8 mouse cellular contexts compared by ENCODE assay signal in the genomic region with DNA sequence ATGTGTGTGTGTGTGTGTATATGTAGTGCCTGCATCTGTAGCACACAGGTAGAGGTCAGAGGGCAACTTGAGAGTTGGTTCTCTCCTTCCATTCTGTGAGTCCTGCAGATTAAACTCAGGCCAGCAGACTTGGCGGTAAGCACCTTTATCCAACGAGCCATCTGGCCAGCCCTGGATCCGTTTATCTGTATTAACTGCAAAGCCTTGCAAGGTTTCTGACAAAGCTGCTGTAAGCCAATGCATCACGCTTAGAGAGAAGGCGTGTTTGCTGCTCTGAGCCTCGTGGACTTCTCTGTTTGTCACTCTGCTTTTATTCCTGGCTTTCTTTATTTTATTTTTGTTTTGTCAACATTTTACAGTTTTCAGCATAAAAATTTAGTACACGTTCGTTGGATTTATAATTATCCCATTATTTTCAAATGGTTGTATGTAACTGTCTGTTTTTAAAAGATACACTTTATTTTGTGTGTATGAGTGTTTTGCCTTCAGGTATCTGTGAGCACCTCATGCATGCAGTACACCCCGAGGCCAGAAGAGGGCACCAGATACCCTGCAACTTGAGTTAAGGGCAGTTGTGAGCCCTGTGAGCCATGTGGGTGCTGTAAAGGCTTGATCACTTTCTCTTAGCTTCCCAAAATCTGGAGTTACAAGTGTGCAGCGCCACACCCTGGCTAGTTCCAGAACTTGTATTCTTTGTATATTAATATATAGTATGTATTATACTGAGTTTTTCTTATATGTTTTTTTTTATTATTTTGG. TPM values are rescaled to one million over a fixed set of nuclear protein-coding genes. Genes with fewer than 3 reads are reported as not detected.
DNase-seq lines count a peak whose midpoint lies in the region; ATAC-seq and TF ChIP-seq lines count a peak whose summit lies in the region.

No protein-coding gene starts in this region.

- 0 out of 2 replicates have a peak, but pooled peaks cover 5% of the 10 kb centered on the region for H3K36me3 ChIP-seq in embryonic facial prominence, embryonic 12.5 days
- no peaks in the 10 kb centered on the region; the same call in 1 of the 2 replicates for H3K36me3 ChIP-seq in liver, embryonic 14.5 days (replicated peaks; ENCODE audit: control insufficient read depth, insufficient read depth, low read depth)
- peaks cover 4% of the 10 kb centered on the region; the same call in 1 of the 2 replicates for H3K36me3 ChIP-seq in neural tube, embryonic 11.5 days (ENCODE audit: control insufficient read depth, insufficient read depth, low read length)
- H3K36me3 ChIP-seq in stomach, postnatal 0 days (ENCODE audit: control insufficient read depth, insufficient read depth, low read length): peaks cover 6% of the 10 kb centered on the region; the same call in 1 of the 2 replicates

- H3K27ac ChIP-seq in embryonic facial prominence, embryonic 12.5 days: no peak overlapping the region
- H3K27ac ChIP-seq in liver, embryonic 14.5 days: no peak overlapping the region
- no peak overlapping the region for H3K27ac ChIP-seq in neural tube, embryonic 11.5 days (ENCODE audit: low read depth, low read length)
- H3K27ac ChIP-seq in stomach, postnatal 0 days (replicated peaks): no peak overlapping the region

- no peaks in the 10 kb centered on the region for H3K9me3 ChIP-seq in embryonic facial prominence, embryonic 12.5 days
- no peaks in the 10 kb centered on the region for H3K9me3 ChIP-seq in liver, embryonic 14.5 days (ENCODE audit: control insufficient read depth, low read length)
- no peaks in the 10 kb centered on the region for H3K9me3 ChIP-seq in neural tube, embryonic 11.5 days (ENCODE audit: control insufficient read depth, low read length)
- no peaks in the 10 kb centered on the region for H3K9me3 ChIP-seq in stomach, postnatal 0 days (ENCODE audit: control insufficient read depth, low read length)

- ATAC-seq in embryonic facial prominence, embryonic 12.5 days (ENCODE audit: insufficient number of reproducible peaks, insufficient read depth, low FRiP score, low TSS enrichment): peak; percentile 59; the same call in 1 of the 2 replicates
- peak; percentile 81 for ATAC-seq in liver, embryonic 14.5 days (ENCODE audit: insufficient read depth)
- ATAC-seq in neural tube, embryonic 11.5 days (ENCODE audit: insufficient read depth, low FRiP score, low TSS enrichment): 0 out of 2 replicates have a peak, but pooled peaks have one; percentile 38
- ATAC-seq in stomach, postnatal 0 days (ENCODE audit: low FRiP score, low TSS enrichment): peak; percentile 77

- DNase-seq in CD4-positive, CD25-positive, alpha-beta regulatory T cell, adult 2 months (ENCODE audit: low read depth, low spot score): peak; percentile 94
- DNase-seq in adrenal gland, postnatal 36 days: peak; percentile 92 to 93
- DNase-seq in heart, adult 8-10 months (ENCODE audit: low spot score): peak; percentile 88
- peak; percentile 92 to 96 for DNase-seq in kidney, postnatal 25 days
- peak; percentile 49 to 72 (median 57) for DNase-seq in liver, embryonic 14.5 days (ENCODE audit: low read depth in 3 of 3, low spot score in 3 of 3)
- DNase-seq in neural tube, embryonic 11.5 days (ENCODE audit: low spot score): peak; percentile 84
- peak; percentile 91 for DNase-seq in stomach, postnatal 0 days (ENCODE audit: low spot score)

- no peak overlapping the region for H3K9ac ChIP-seq in embryonic facial prominence, embryonic 12.5 days
- H3K9ac ChIP-seq in liver, embryonic 14.5 days (replicated peaks): no peak overlapping the region
- no peak overlapping the region for H3K9ac ChIP-seq in neural tube, embryonic 11.5 days (ENCODE audit: low read length)
- H3K9ac ChIP-seq in stomach, postnatal 0 days (ENCODE audit: low read length): no peak overlapping the region

- peak; percentile 95 for TF ChIP-seq CTCF in liver, embryonic 14.5 days (IDR thresholded peaks at IDR 0.05; ENCODE audit: low read depth)
- peak; percentile 95 for TF ChIP-seq CTCF in stomach, postnatal 0 days (IDR thresholded peaks at IDR 0.05; ENCODE audit: low read depth)

- no peak overlapping the region for H3K4me2 ChIP-seq in embryonic facial prominence, embryonic 12.5 days (replicated peaks)
- H3K4me2 ChIP-seq in liver, embryonic 14.5 days (ENCODE audit: low read depth): no peak overlapping the region
- no peak overlapping the region for H3K4me2 ChIP-seq in neural tube, embryonic 11.5 days (ENCODE audit: low read depth)
- H3K4me2 ChIP-seq in stomach, postnatal 0 days (replicated peaks; ENCODE audit: low read depth): no peak overlapping the region

- H3K4me1 ChIP-seq in embryonic facial prominence, embryonic 12.5 days: no peaks in the 10 kb centered on the region
- H3K4me1 ChIP-seq in liver, embryonic 14.5 days (replicated peaks; ENCODE audit: control insufficient read depth in 2 of 2, insufficient read depth in 2 of 2, low read length in 1 of 2): no peaks in the 10 kb centered on the region
- no peaks in the 10 kb centered on the region for H3K4me1 ChIP-seq in neural tube, embryonic 11.5 days (ENCODE audit: control insufficient read depth, insufficient read depth, low read length)
- H3K4me1 ChIP-seq in stomach, postnatal 0 days (replicated peaks; ENCODE audit: control insufficient read depth, insufficient read depth): no peaks in the 10 kb centered on the region

- 60% methylated on average over 10 of the region's 10 CpGs for WGBS in embryonic facial prominence, embryonic 12.5 days
- WGBS in liver, embryonic 14.5 days (ENCODE audit: insufficient replicate concordance): 28% methylated on average over 10 of the region's 10 CpGs
- 62% methylated on average over 10 of the region's 10 CpGs for WGBS in neural tube, embryonic 11.5 days
- WGBS in stomach, postnatal 0 days: 64% methylated on average over 10 of the region's 10 CpGs

- peak; percentile 54 for TF ChIP-seq EP300 in liver, embryonic 14.5 days (IDR thresholded peaks at IDR 0.05; ENCODE audit: low read depth)
- TF ChIP-seq EP300 in stomach, postnatal 0 days (optimal IDR thresholded peaks at IDR 0.05): no peak

- H3K4me3 ChIP-seq in embryonic facial prominence, embryonic 12.5 days: no peak overlapping the region
- H3K4me3 ChIP-seq in liver, embryonic 14.5 days (ENCODE audit: insufficient read depth in 1 of 2, low read depth in 2 of 2, low read length in 2 of 2): no peak overlapping the region
- no peak overlapping the region for H3K4me3 ChIP-seq in neural tube, embryonic 11.5 days (ENCODE audit: low read depth, low read length)
- no peak overlapping the region for H3K4me3 ChIP-seq in stomach, postnatal 0 days (ENCODE audit: low read depth, low read length)

- no peaks in the 10 kb centered on the region for H3K27me3 ChIP-seq in embryonic facial prominence, embryonic 12.5 days
- H3K27me3 ChIP-seq in liver, embryonic 14.5 days (ENCODE audit: control insufficient read depth, insufficient read depth, low read length): no peaks in the 10 kb centered on the region
- no peaks in the 10 kb centered on the region for H3K27me3 ChIP-seq in neural tube, embryonic 11.5 days (ENCODE audit: control insufficient read depth, insufficient read depth, low read length)
- no peaks in the 10 kb centered on the region for H3K27me3 ChIP-seq in stomach, postnatal 0 days (ENCODE audit: control insufficient read depth, insufficient read depth, low read length)

RNA-seq across cellular contexts. Expression of gene Plekhb2, which starts 17.2 kb away (rescaled TPM):
- total RNA-seq in adrenal gland, postnatal 36 days (2021): 100 to 1,000 TPM; 185 to 193 TPM
- 17.4 and 20.7 TPM in 2 replicates for polyA plus RNA-seq in embryonic facial prominence, embryonic 12.5 days (2016; fragmentation: Nextera tagmentation; extraction: Ambion mirVana)
- total RNA-seq in heart, adult 8-10 months (2022): 100 to 1,000 TPM; 110 to 123 (median 116) TPM
- 2.9 and 4.0 TPM in 2 replicates for polyA plus RNA-seq in liver, embryonic 14.5 days (2012; rRNA removed)
- 8.0 and 8.1 TPM in 2 replicates for polyA plus RNA-seq in liver, embryonic 14.5 days (2014; fragmentation: Nextera tagmentation; extraction: Ambion mirVana)
- 54.6 and 57.3 TPM in 2 replicates for polyA plus RNA-seq in neural tube, embryonic 11.5 days (2014; fragmentation: Nextera tagmentation; extraction: Ambion mirVana)
- polyA plus RNA-seq in stomach, postnatal 0 days (2015; fragmentation: Nextera tagmentation; extraction: Ambion mirVana): 103 and 105 TPM in 2 replicates

RNA-seq across cellular contexts. Expression of gene Fam168b, which starts 24.1 kb away (rescaled TPM):
- total RNA-seq in adrenal gland, postnatal 36 days (2021): 100 to 1,000 TPM; 133 to 149 TPM
- 132 and 140 TPM in 2 replicates for polyA plus RNA-seq in embryonic facial prominence, embryonic 12.5 days (2016; fragmentation: Nextera tagmentation; extraction: Ambion mirVana)
- 10 to 100 TPM; 33.7 to 45.7 (median 38.6) TPM for total RNA-seq in heart, adult 8-10 months (2022)
- 19.8 and 22.9 TPM in 2 replicates for polyA plus RNA-seq in liver, embryonic 14.5 days (2012; rRNA removed)
- polyA plus RNA-seq in liver, embryonic 14.5 days (2014; fragmentation: Nextera tagmentation; extraction: Ambion mirVana): 11.0 and 13.0 TPM in 2 replicates
- 134 and 148 TPM in 2 replicates for polyA plus RNA-seq in neural tube, embryonic 11.5 days (2014; fragmentation: Nextera tagmentation; extraction: Ambion mirVana)
- polyA plus RNA-seq in stomach, postnatal 0 days (2015; fragmentation: Nextera tagmentation; extraction: Ambion mirVana): 21.4 and 24.7 TPM in 2 replicates
